Mouse (Mus musculus) neural tube, embryonic 14.5 days (tissue): ENCODE results near the gene Dab1. TPM values are rescaled to one million over a fixed set of nuclear protein-coding genes. Genes with fewer than 3 reads are reported as not detected.

Source experiments
- ATAC-seq: fragments of 200-750 bp; cut with Nextera tagmentation; 2 replicates; pipeline ENCODE4 v1.8.0; 2017; ENCODE audit warnings: low read depth, mild to moderate bottlenecking, moderate TSS enrichment, moderate library complexity
- H3K27ac ChIP-seq: fragments of 300-500 bp; sonication (generic); 2 replicates; pipeline ENCODE4 v1.5.1; 2014; ENCODE audit warnings: low read depth, mild to moderate bottlenecking, control low read depth, low read length, moderate library complexity, mixed read lengths
- H3K27me3 ChIP-seq: fragments of 300-500 bp; sonication (generic); 2 replicates; pipeline ENCODE4 v1.6.1; 2014; ENCODE audit warnings: low read length; ENCODE audit not compliant: control insufficient read depth, insufficient read depth
- H3K36me3 ChIP-seq: fragments of 300-500 bp; sonication (generic); 2 replicates; pipeline ENCODE4 v1.6.1; 2014; ENCODE audit warnings: low read length, mixed read lengths; ENCODE audit not compliant: control insufficient read depth, insufficient read depth
- H3K4me1 ChIP-seq: fragments of 300-500 bp; sonication (generic); 2 replicates; pipeline ENCODE4 v1.6.1; 2014; ENCODE audit warnings: low read length; ENCODE audit not compliant: control insufficient read depth, insufficient read depth
- H3K4me2 ChIP-seq: fragments of 300-500 bp; sonication (generic); 2 replicates; pipeline ENCODE4 v1.6.1; 2014; ENCODE audit warnings: mild to moderate bottlenecking, low read depth, low read length, control low read depth
- H3K4me3 ChIP-seq: fragments of 300-500 bp; sonication (generic); 2 replicates; pipeline ENCODE4 v1.5.1; 2014; ENCODE audit warnings: low read depth, low read length, control low read depth, mixed read lengths
- H3K9ac ChIP-seq: fragments of 300-500 bp; sonication (generic); replicated peaks from 2 replicates; pipeline ENCODE4 v1.6.1; 2014; ENCODE audit warnings: low read depth, mild to moderate bottlenecking, control low read depth, low read length, mixed read lengths
- H3K9me3 ChIP-seq: fragments of 300-500 bp; sonication (generic); 2 replicates; pipeline ENCODE4 v1.6.1; 2016; ENCODE audit warnings: low read length; ENCODE audit not compliant: control insufficient read depth
- WGBS: fragments of 180-500 bp; shearing (Covaris S2); extraction: QIAGEN DNeasy Blood & Tissue Kit; methylation state at CpG from one replicate; pipeline ENCODE4 v1.1.7; 2014; 5-methylcytosine and 5-hydroxymethylcytosine counted together
- polyA plus RNA-seq: library from polyadenylated mRNA; unstranded; fragments of >200 nt; fragmentation: Nextera tagmentation; extraction: Ambion mirVana; gene quantifications from 2 replicates; pipeline ENCODE4 v1.2.1, GENCODE M21; 2014

Gene Dab1
- polyA plus RNA-seq, 1 experiment from 2014 or later, result 58.0 TPM

- 83% methylated on average over 8 of the region's 8 CpGs for WGBS
- ATAC-seq, result no peak
- no peaks in the 10 kb centered on the region for H3K9me3 ChIP-seq
These were observed 1150.4 kb downstream of the Dab1 start for GRCm38 (mm10) chr4:104769602-104770001.

GRCm38 (mm10) chr4:104770331-104770730 lies 1151.2 kb downstream of the Dab1 start:
- Histone ChIP-seq H3K9ac (no peak overlapping the region), H3K27me3 (no peaks in the 10 kb centered on the region), H3K27ac (no peak overlapping the region), H3K9me3 (no peaks in the 10 kb centered on the region), H3K4me2 (no peak overlapping the region), H3K36me3 (no peaks in the 10 kb centered on the region), H3K4me1 (no peaks in the 10 kb centered on the region), H3K4me3 (no peak overlapping the region)
- WGBS, result 50% methylated on average over 4 of the region's 4 CpGs
- no peak for ATAC-seq

More at GRCm38 (mm10) chr4:104769602-104770001, 1150.4 kb downstream of the Dab1 start:
- no peak overlapping the region for H3K4me3 ChIP-seq
- H3K36me3 ChIP-seq, result no peaks in the 10 kb centered on the region
- no peak overlapping the region for H3K27ac ChIP-seq
- H3K4me1 ChIP-seq, result no peaks in the 10 kb centered on the region
- H3K4me2 ChIP-seq, result no peak overlapping the region
- H3K27me3 ChIP-seq, result no peaks in the 10 kb centered on the region
- H3K9ac ChIP-seq, result no peak overlapping the region

- ATAC-seq, result no peak
- Histone ChIP-seq H3K27ac (no peak overlapping the region), H3K9me3 (no peaks in the 10 kb centered on the region), H3K27me3 (no peaks in the 10 kb centered on the region), H3K4me2 (no peak overlapping the region), H3K36me3 (no peaks in the 10 kb centered on the region), H3K9ac (no peak overlapping the region), H3K4me1 (no peaks in the 10 kb centered on the region), H3K4me3 (no peak overlapping the region)
- WGBS, result 62% methylated on average over 3 of the region's 3 CpGs
These were observed 1156.4 kb downstream of the Dab1 start for GRCm38 (mm10) chr4:104775601-104776000.

GRCm38 (mm10) chr4:104779460-104779859 lies 1160.3 kb downstream of the Dab1 start:
- Histone ChIP-seq H3K27ac (no peak overlapping the region), H3K36me3 (no peaks in the 10 kb centered on the region), H3K9me3 (no peaks in the 10 kb centered on the region), H3K27me3 (no peaks in the 10 kb centered on the region), H3K9ac (no peak overlapping the region), H3K4me2 (no peak overlapping the region), H3K4me3 (no peak overlapping the region), H3K4me1 (no peaks in the 10 kb centered on the region)
- WGBS, result 87% methylated on average over 5 of the region's 5 CpGs
- no peak for ATAC-seq

GRCm38 (mm10) chr4:104781441-104781840 lies 1162.3 kb downstream of the Dab1 start:
- Histone ChIP-seq H3K4me1 (no peaks in the 10 kb centered on the region), H3K36me3 (no peaks in the 10 kb centered on the region), H3K4me2 (no peak overlapping the region), H3K4me3 (no peak overlapping the region), H3K9ac (no peak overlapping the region), H3K9me3 (no peaks in the 10 kb centered on the region), H3K27me3 (no peaks in the 10 kb centered on the region), H3K27ac (no peak overlapping the region)
- 72% methylated on average over 3 of the region's 3 CpGs for WGBS
- ATAC-seq, result no peak

- Histone ChIP-seq H3K4me1 (no peaks in the 10 kb centered on the region), H3K4me2 (no peak overlapping the region), H3K27me3 (no peaks in the 10 kb centered on the region), H3K9ac (no peak overlapping the region), H3K9me3 (no peaks in the 10 kb centered on the region), H3K4me3 (no peak overlapping the region), H3K27ac (no peak overlapping the region), H3K36me3 (no peaks in the 10 kb centered on the region)
- no peak for ATAC-seq
- WGBS, result 87% methylated on average over 4 of the region's 4 CpGs
These were observed 1163.2 kb downstream of the Dab1 start for GRCm38 (mm10) chr4:104782346-104782745.

- Histone ChIP-seq H3K27me3 (no peaks in the 10 kb centered on the region), H3K4me3 (no peak overlapping the region), H3K9me3 (no peaks in the 10 kb centered on the region), H3K9ac (no peak overlapping the region), H3K36me3 (no peaks in the 10 kb centered on the region), H3K27ac (no peak overlapping the region), H3K4me1 (no peaks in the 10 kb centered on the region), H3K4me2 (no peak overlapping the region)
- no peak for ATAC-seq
- 96% methylated on average over 4 of the region's 4 CpGs for WGBS
These were observed 1173.0 kb downstream of the Dab1 start for GRCm38 (mm10) chr4:104792111-104792510.
